Mouse (Mus musculus): Measurements from ENCODE around the gene Abcb9. TPM values are rescaled to one million over a fixed set of nuclear protein-coding genes. Genes with fewer than 3 reads are reported as not detected.

Gene Abcb9
- total RNA-seq, 1 experiment from 2014 or later, result 11.8 TPM

- DNase-seq, result no peak
Measured at GRCm38 (mm10) chr5:124093852-124094604, 1.6 kb downstream of the Abcb9 start.

GRCm38 (mm10) chr5:124093120-124093794 is 2.3 kb downstream of the Abcb9 start:
- DNase-seq, result peak; percentile 71

GRCm38 (mm10) chr5:124091951-124092406 is 3.6 kb downstream of the Abcb9 start:
- DNase-seq, result no peak

GRCm38 (mm10) chr5:124089868-124090267 is 5.7 kb downstream of the Abcb9 start:
- no peak for DNase-seq

- DNase-seq, result no peak
Measured at GRCm38 (mm10) chr5:124086876-124087275, 8.7 kb downstream of the Abcb9 start.

GRCm38 (mm10) chr5:124085513-124085912 is 10.1 kb downstream of the Abcb9 start:
- no peak for DNase-seq

- peak; percentile 87 for DNase-seq
Measured at GRCm38 (mm10) chr5:124084588-124085173, 10.9 kb downstream of the Abcb9 start.

- DNase-seq, result no peak
Measured at GRCm38 (mm10) chr5:124083850-124084587, 11.6 kb downstream of the Abcb9 start.

GRCm38 (mm10) chr5:124082941-124083688 is 12.5 kb downstream of the Abcb9 start:
- DNase-seq, result no peak

- DNase-seq, result no peak
Measured at GRCm38 (mm10) chr5:124082447-124082846, 13.2 kb downstream of the Abcb9 start.

GRCm38 (mm10) chr5:124079880-124080279 is 15.7 kb downstream of the Abcb9 start:
- DNase-seq, result no peak

- no peak for DNase-seq
Measured at GRCm38 (mm10) chr5:124078794-124079416, 16.7 kb downstream of the Abcb9 start.

GRCm38 (mm10) chr5:124077856-124078460 is 17.6 kb downstream of the Abcb9 start:
- no peak for DNase-seq

- DNase-seq, result no peak
Measured at GRCm38 (mm10) chr5:124077241-124077640, 18.4 kb downstream of the Abcb9 start.

GRCm38 (mm10) chr5:124076559-124076958 is 19.0 kb downstream of the Abcb9 start:
- no peak for DNase-seq

- no peak for DNase-seq
Measured at GRCm38 (mm10) chr5:124075716-124076115, 19.9 kb downstream of the Abcb9 start.

- no peak for DNase-seq
Measured at GRCm38 (mm10) chr5:124074845-124075307, 20.7 kb downstream of the Abcb9 start.

- no peak for DNase-seq
Measured at GRCm38 (mm10) chr5:124073682-124074081, 21.9 kb downstream of the Abcb9 start.

- DNase-seq, result no peak
Measured at GRCm38 (mm10) chr5:124069657-124070056, 25.9 kb downstream of the Abcb9 start.

- no peak for DNase-seq
Measured at GRCm38 (mm10) chr5:124062037-124062824, 33.4 kb downstream of the Abcb9 start.

Measured in adrenal gland, postnatal 25 days (tissue).